Mouse (Mus musculus) kidney, embryonic 15.5 days (tissue): ENCODE results near the gene Gga2. TPM values are rescaled to one million over a fixed set of nuclear protein-coding genes. Genes with fewer than 3 reads are reported as not detected.

Experiments
- ATAC-seq: fragments of 200-750 bp; cut with Nextera tagmentation; replicated peaks from 2 replicates; pipeline ENCODE4 v1.8.0; 2017; ENCODE audit warnings: moderate TSS enrichment; ENCODE audit not compliant: low FRiP score
- H3K27ac ChIP-seq: fragments of 300-500 bp; sonication (generic); 2 replicates; pipeline ENCODE4 v1.5.1; 2015; ENCODE audit warnings: mild to moderate bottlenecking, inconsistent platforms
- H3K27me3 ChIP-seq: fragments of 300-500 bp; sonication (generic); 2 replicates; pipeline ENCODE4 v1.6.1; 2015; ENCODE audit warnings: inconsistent platforms
- H3K36me3 ChIP-seq: fragments of 300-500 bp; sonication (generic); 2 replicates; pipeline ENCODE4 v1.6.1; 2015; ENCODE audit warnings: inconsistent platforms
- H3K4me1 ChIP-seq: fragments of 300-500 bp; sonication (generic); 2 replicates; pipeline ENCODE4 v1.6.1; 2015; ENCODE audit warnings: inconsistent platforms
- H3K4me2 ChIP-seq: fragments of 300-500 bp; sonication (generic); 2 replicates; pipeline ENCODE4 v1.6.1; 2015; ENCODE audit warnings: moderate library complexity, mild to moderate bottlenecking, inconsistent platforms
- H3K4me3 ChIP-seq: fragments of 300-500 bp; sonication (generic); replicated peaks from 2 replicates; pipeline ENCODE4 v1.5.1; 2015; ENCODE audit warnings: mild to moderate bottlenecking, inconsistent platforms
- H3K9ac ChIP-seq: fragments of 300-500 bp; sonication (generic); 2 replicates; pipeline ENCODE4 v1.6.1; 2015; ENCODE audit warnings: mild to moderate bottlenecking, inconsistent platforms
- H3K9me3 ChIP-seq: fragments of 300-500 bp; sonication (generic); replicated peaks from 2 replicates; pipeline ENCODE4 v1.6.1; 2016; ENCODE audit warnings: inconsistent platforms
- WGBS: fragments of 180-500 bp; shearing (Covaris S2); methylation state at CpG from one replicate; pipeline ENCODE4 v1.1.7; 2015; ENCODE audit warnings: mixed read lengths; 5-methylcytosine and 5-hydroxymethylcytosine counted together
- polyA plus RNA-seq: library from polyadenylated mRNA; unstranded; fragments of >200 nt; fragmentation: Nextera tagmentation; extraction: Ambion mirVana; gene quantifications from 2 replicates; pipeline ENCODE4 v1.2.1, GENCODE M21; 2015

Gene Gga2
- polyA plus RNA-seq, 1 experiment from 2014 or later, result 95.4 TPM

DNA sequence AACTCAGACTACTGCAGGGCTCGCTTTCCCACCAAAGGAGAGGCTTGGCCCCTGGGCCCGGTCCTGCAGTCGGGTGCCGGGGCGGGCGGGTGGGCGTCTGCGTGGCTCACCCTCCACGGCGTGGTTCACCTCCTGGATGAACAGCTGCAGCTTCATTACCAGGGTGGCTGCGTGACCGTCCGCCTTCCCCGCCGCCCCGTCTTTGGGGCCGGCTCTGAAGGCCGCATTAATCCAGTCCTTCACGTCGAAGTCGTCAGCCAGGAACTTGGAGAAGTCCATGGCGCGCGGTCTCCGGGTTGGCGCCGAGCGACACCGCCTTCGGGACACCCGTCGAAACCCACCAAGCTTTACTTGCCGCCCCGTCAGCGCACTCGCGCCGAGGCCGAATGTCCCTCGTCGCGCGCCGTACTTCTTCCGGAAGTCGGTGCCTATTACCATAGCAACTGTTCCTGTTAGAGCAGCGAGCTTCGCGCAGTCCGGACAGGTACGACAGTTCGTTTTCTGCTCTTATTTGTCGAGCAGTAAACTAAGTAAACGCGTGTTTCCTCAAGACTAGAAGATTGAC is 39.6 kb downstream of the Gga2 start, which contains the start of gene Cog7:
TSS of gene Cog7 (minus strand) at position 405 of the 565 bp plus-strand sequence.
- WGBS, result 1% methylated on average over 55 of the region's 55 CpGs
- Histone ChIP-seq H3K27me3 (no peaks in the 10 kb centered on the region), H3K4me3 (peak within 1 kb of the TSS; percentile 74), H3K27ac (no peak within 1 kb of the TSS), H3K9me3 (no peaks in the 10 kb centered on the region), H3K36me3 (peaks cover 8% of the 10 kb centered on the region), H3K4me2 (peak within 1 kb of the TSS; percentile 68), H3K4me1 (peaks cover 10% of the 10 kb centered on the region), H3K9ac (peak within 1 kb of the TSS; percentile 73)
- peak; percentile 92 for ATAC-seq

DNA sequence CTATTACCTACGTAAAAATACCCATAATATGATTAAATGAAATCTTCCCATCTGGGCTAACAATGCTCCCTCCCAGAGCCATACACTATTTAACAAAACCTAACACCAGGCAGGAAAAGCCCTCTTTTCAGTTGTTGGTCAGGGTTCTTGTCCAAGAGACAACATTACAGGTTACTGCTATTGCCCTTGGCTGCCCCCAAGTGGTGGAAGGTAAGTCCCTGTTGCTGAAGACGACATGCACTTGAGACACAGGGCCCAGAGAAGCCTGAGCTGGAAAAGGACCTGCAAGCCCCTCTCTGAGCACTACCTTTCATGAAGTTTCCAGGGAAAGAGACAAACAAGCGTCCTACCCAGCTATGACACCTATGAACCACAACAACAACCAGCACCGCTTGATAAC is 46.0 kb downstream of the Gga2 start:
- no peak overlapping the region for H3K4me2 ChIP-seq
- no peak overlapping the region for H3K27ac ChIP-seq
- no peaks in the 10 kb centered on the region for H3K27me3 ChIP-seq
- no peak overlapping the region for H3K9ac ChIP-seq
- ATAC-seq, result no peak
- no peak overlapping the region for H3K4me3 ChIP-seq
- no peaks in the 10 kb centered on the region for H3K4me1 ChIP-seq
- H3K36me3 ChIP-seq, result peaks cover 54% of the 10 kb centered on the region
- WGBS, result 55% methylated on average over 4 of the region's 4 CpGs
- H3K9me3 ChIP-seq, result no peaks in the 10 kb centered on the region

DNA sequence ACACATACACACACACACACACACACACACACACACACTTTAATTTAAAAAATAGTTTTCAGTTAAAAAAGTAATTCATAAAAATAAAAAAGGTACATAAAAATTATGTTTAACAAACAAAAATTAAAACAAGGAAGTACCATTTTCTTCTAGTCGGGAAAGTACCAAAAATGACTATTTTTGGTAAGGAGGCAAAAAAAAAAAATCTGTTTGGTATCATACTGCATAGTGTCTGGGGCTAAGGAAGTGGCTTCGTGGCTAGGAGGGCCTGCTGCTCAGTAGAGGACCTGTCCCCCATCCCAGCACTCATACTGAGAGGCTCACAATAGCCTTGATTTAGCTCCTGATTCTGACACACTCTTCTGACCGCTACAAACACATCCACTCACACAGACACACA is 49.3 kb downstream of the Gga2 start:
- WGBS, result 89% methylated on average over 3 of the region's 3 CpGs
- Histone ChIP-seq H3K4me1 (no peaks in the 10 kb centered on the region), H3K9me3 (no peaks in the 10 kb centered on the region), H3K4me3 (no peak overlapping the region), H3K4me2 (no peak overlapping the region), H3K27ac (no peak overlapping the region), H3K27me3 (no peaks in the 10 kb centered on the region), H3K36me3 (peaks cover 67% of the 10 kb centered on the region), H3K9ac (no peak overlapping the region)
- ATAC-seq, result no peak

DNA sequence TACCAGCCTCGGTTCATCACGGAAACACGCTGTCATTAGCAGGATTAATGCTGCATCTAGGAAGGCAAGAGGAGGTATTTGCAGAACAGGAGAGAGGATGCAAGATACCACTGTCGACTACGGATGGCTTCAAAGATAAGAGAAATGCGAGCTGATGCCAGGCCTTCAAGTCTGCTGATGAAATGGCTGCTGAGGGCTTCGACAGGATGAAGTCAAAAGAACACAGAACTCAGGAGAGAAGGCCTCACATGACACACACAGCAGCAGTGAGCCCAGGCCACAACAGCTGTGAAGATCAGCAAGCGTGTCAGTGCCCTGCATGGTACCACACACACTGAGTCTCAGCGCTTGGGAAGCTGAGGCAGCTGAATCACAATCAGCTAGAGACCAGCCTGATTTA is 50.8 kb downstream of the Gga2 start:
- Histone ChIP-seq H3K4me2 (no peak overlapping the region), H3K4me3 (no peak overlapping the region), H3K9ac (no peak overlapping the region), H3K27me3 (no peaks in the 10 kb centered on the region), H3K4me1 (no peaks in the 10 kb centered on the region), H3K27ac (no peak overlapping the region), H3K9me3 (no peaks in the 10 kb centered on the region), H3K36me3 (peaks cover 57% of the 10 kb centered on the region)
- WGBS, result 86% methylated on average over 9 of the region's 9 CpGs
- ATAC-seq, result no peak

DNA sequence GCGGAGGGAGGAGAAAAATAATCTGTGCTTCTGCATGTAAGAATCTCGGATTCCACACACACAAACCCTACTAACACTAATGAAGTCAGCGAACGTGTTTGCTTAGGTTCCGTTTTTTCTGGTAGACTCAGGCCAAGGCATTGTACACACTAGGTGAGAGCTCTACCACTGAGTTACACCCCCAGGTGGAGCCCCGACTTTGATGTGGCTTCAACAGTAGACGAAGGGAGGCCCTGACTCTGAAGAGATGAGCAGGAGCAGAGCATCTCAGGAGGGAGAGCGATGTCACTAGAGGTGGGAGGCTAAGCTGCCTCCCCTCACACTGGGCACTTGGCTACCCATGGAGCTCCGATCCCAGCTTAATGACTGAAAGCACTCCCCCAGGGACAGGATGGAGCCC is 52.2 kb downstream of the Gga2 start:
- no peak for ATAC-seq
- WGBS, result 86% methylated on average over 9 of the region's 9 CpGs

DNA sequence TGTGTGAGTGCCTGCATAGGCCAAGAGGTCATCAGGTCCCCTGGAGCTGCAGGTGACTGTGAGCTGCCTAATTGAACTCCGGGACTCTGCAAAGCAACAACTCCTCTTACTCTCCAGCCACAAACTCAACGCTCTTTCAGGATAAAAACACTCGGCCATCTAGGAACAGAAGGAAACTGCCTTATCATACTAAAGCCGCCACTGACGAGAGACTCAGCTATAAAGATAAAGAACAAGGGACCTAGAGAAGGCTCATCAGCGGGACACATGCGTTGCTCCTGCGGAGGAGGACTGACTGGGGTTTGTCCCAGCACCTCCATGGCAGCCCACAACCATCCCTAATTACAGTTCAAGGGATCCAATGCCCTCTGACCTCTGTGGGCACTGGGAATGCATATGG is 52.8 kb downstream of the Gga2 start:
- no peaks in the 10 kb centered on the region for H3K27me3 ChIP-seq
- H3K36me3 ChIP-seq, result peaks cover 54% of the 10 kb centered on the region
- no peaks in the 10 kb centered on the region for H3K4me1 ChIP-seq
- 0 out of 2 replicates have a peak, but pooled peaks cover 3% of the 10 kb centered on the region for H3K9me3 ChIP-seq
- H3K4me3 ChIP-seq, result no peak overlapping the region
- WGBS, result 80% methylated on average over 8 of the region's 8 CpGs
- no peak for ATAC-seq
- H3K9ac ChIP-seq, result no peak overlapping the region
- no peak overlapping the region for H3K27ac ChIP-seq
- no peak overlapping the region for H3K4me2 ChIP-seq

More for the DNA sequence above, 52.2 kb downstream of the Gga2 start:
- Histone ChIP-seq H3K4me1 (no peaks in the 10 kb centered on the region), H3K9ac (no peak overlapping the region), H3K4me2 (no peak overlapping the region), H3K27me3 (no peaks in the 10 kb centered on the region), H3K4me3 (no peak overlapping the region), H3K36me3 (peaks cover 57% of the 10 kb centered on the region), H3K27ac (no peak overlapping the region), H3K9me3 (0 out of 2 replicates have a peak, but pooled peaks cover 3% of the 10 kb centered on the region)

DNA sequence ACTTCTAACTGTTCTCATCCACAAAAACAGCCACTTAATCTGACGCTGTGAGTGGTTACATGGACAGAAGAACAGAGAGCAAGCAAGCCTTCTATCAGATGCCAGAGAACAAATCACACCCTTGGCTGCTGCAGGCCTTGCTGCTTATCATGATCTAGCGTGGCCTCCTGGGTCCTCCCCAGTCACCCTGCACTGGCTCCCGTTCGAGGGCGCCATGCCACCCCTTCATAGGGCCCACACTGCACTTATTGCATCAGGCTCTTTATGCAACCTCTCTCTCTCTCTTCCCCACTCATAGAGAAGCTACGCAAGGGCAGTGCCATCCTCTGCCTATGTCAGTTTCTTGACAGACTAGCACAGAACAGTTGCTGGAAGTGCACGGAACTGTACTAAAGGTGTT is 54.9 kb downstream of the Gga2 start:
- 90% methylated on average over 7 of the region's 7 CpGs for WGBS

DNA sequence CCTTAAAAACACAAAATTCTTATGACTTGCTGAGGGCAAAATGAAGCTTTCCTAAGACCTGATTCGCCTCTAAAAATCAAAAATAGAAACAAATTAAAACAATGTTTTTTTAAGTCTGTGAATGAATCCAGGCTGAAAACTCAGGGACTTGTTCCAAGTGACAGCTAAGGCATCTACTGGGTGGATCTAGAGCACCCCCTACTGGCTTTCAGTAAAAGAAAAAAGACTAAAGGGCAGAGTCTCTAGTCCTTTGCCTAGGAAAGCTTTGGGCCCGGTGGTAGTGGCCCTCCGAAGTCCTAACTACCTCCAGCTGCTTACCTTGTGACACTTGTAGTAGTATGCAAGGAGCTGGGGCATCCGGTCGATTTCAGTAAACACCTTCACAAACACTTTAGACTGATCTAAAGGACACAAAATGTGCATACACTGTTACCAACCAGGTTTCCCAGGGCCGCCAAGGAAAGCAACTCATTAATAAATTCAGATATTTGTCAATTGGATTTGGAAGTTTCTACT is 57.1 kb downstream of the Gga2 start:
- 65% methylated on average over 6 of the region's 6 CpGs for WGBS
- no peak overlapping the region for H3K4me3 ChIP-seq

More for the DNA sequence above, 54.9 kb downstream of the Gga2 start:
- Histone ChIP-seq H3K4me1 (no peaks in the 10 kb centered on the region), H3K9ac (no peak overlapping the region), H3K4me3 (no peak overlapping the region), H3K27ac (no peak overlapping the region), H3K9me3 (0 out of 2 replicates have a peak, but pooled peaks cover 3% of the 10 kb centered on the region), H3K4me2 (no peak overlapping the region), H3K27me3 (no peaks in the 10 kb centered on the region), H3K36me3 (peaks cover 56% of the 10 kb centered on the region)
- ATAC-seq, result no peak

DNA sequence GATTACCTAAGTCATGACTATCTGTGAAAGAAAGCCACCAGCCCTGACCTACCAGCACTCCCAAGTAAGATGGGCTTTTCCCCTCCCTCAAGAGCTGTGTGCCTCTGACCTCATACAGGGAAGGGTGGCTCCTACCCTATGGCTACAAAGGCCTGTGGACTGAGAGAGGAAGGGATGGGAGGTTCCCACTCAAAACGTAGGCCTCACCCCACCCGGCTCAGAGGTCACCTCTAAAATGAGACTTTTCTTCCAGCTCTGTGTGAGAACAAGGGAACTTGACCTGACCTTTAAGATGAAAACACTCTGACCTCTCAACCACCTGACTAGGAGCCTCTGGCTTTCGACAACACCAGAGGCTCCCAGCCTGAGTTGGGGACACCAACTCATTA is 58.5 kb downstream of the Gga2 start:
- no peak for ATAC-seq
- Histone ChIP-seq H3K4me2 (no peak overlapping the region), H3K4me3 (no peak overlapping the region), H3K27ac (no peak overlapping the region), H3K27me3 (no peaks in the 10 kb centered on the region), H3K9me3 (0 out of 2 replicates have a peak, but pooled peaks cover 3% of the 10 kb centered on the region), H3K4me1 (no peaks in the 10 kb centered on the region), H3K36me3 (peaks cover 44% of the 10 kb centered on the region), H3K9ac (no peak overlapping the region)
- 70% methylated on average over 3 of the region's 3 CpGs for WGBS

More for the DNA sequence above, 57.1 kb downstream of the Gga2 start:
- Histone ChIP-seq H3K36me3 (peaks cover 50% of the 10 kb centered on the region), H3K4me2 (no peak overlapping the region), H3K27me3 (no peaks in the 10 kb centered on the region), H3K9ac (no peak overlapping the region), H3K9me3 (0 out of 2 replicates have a peak, but pooled peaks cover 3% of the 10 kb centered on the region), H3K27ac (no peak overlapping the region), H3K4me1 (no peaks in the 10 kb centered on the region)
- no peak for ATAC-seq

DNA sequence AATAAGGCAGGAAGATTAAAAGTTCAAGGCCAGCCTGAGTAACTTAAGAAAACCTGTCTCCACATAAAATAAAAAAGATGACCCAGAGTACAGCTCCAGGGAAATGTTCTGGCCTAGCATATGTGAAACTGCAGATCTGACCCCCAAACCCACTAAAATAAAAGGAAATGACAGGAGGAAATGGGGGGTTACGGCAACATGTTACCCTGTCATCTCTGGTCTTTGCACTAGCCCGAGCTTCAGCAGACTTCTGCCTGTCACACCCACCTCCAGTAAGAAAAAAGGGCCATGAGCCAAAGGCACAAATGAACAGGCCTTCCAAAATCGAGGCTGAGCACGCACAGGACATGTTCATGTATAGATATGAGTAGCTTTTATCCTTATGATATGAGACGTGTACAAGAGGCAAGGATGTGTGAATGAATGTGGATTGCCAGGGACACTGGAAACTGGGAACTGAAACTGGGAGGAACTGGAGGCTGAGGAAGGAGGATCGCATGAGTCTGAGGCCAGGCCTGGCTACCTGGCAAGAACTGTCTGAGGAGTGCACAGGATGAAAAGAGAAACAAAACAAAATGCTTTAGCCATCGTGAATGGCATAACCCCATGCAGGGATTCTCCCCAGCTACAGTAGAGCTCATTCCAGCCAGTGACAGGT is 59.0 kb downstream of the Gga2 start:
- H3K9ac ChIP-seq, result no peak overlapping the region
- no peak overlapping the region for H3K4me2 ChIP-seq
- no peak overlapping the region for H3K4me3 ChIP-seq
- WGBS, result 80% methylated on average over 7 of the region's 7 CpGs
- no peak overlapping the region for H3K27ac ChIP-seq
- no peaks in the 10 kb centered on the region for H3K4me1 ChIP-seq
- 0 out of 2 replicates have a peak, but pooled peaks cover 3% of the 10 kb centered on the region for H3K9me3 ChIP-seq
- peaks cover 44% of the 10 kb centered on the region for H3K36me3 ChIP-seq
- ATAC-seq, result no peak
- no peaks in the 10 kb centered on the region for H3K27me3 ChIP-seq

DNA sequence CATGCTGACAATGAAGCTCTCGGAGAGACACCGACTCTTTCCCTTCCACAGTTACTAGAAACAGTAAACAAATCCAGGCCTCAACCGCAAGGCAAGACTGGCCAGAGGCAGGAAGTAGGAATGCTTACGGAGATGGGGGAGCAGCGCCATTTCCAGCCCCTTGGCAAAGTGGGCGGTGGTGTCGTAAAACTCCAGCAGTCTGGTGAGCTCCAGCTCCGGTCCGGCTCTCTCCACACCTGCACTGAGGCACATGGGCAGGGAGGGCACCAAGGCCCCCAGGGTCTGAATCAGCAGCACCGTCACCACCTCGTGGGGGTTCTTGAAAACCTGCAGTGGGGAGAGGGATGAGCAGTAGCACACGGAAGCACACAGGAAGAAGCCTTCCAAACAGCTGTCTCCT is 65.2 kb downstream of the Gga2 start:
- peaks cover 42% of the 10 kb centered on the region for H3K36me3 ChIP-seq
- 42% methylated on average over 12 of the region's 12 CpGs for WGBS

DNA sequence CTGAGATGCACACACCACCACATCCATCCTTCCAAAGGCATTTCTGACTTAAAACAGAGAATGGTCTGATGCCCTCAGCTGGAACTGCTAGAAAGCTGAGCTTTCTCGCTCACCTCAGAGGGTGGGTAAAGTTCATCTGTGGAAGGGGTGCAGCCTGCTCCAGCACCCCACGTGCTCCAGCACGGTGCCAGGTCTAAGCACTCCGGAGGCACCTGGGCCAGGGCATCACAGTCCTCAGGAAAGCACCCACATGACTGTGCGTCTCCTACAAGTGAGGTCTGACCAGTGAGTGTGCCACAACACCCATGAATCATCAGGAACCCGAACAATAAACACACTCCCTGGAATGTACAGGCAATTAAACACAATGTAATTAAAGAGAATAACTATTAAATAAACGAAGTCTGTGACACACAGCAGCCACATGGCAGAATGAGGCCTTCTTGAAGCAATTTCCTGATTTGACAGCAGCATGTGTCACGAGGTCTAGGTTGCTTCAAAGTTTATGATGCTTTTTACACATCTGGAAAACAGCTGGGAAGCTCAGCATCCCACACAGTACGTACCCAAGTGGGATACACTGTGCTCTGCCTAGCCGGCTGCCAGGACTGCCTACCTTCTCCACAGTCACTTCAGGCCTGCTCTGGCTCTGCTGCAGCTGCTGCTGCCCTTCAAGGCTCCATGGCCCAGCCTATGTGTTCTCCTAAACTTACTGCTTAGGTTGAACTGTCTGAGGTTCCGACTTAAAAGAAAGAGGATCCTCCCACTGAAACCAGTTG is 65.9 kb downstream of the Gga2 start:
- 54% methylated on average over 11 of the region's 11 CpGs for WGBS
- Histone ChIP-seq H3K27me3 (no peaks in the 10 kb centered on the region), H3K4me3 (no peak overlapping the region), H3K4me2 (no peak overlapping the region), H3K9me3 (no peaks in the 10 kb centered on the region), H3K36me3 (peaks cover 40% of the 10 kb centered on the region), H3K9ac (no peak overlapping the region), H3K27ac (no peak overlapping the region), H3K4me1 (no peaks in the 10 kb centered on the region)
- no peak for ATAC-seq

More for the DNA sequence above, 65.2 kb downstream of the Gga2 start:
- H3K9me3 ChIP-seq, result no peaks in the 10 kb centered on the region
- no peak overlapping the region for H3K4me3 ChIP-seq
- H3K4me1 ChIP-seq, result no peaks in the 10 kb centered on the region
- no peak for ATAC-seq
- no peak overlapping the region for H3K4me2 ChIP-seq
- H3K27ac ChIP-seq, result no peak overlapping the region
- H3K27me3 ChIP-seq, result no peaks in the 10 kb centered on the region
- H3K9ac ChIP-seq, result no peak overlapping the region
